Mouse (Mus musculus): ENCODE results near the gene C530025M09Rik.

DNA sequence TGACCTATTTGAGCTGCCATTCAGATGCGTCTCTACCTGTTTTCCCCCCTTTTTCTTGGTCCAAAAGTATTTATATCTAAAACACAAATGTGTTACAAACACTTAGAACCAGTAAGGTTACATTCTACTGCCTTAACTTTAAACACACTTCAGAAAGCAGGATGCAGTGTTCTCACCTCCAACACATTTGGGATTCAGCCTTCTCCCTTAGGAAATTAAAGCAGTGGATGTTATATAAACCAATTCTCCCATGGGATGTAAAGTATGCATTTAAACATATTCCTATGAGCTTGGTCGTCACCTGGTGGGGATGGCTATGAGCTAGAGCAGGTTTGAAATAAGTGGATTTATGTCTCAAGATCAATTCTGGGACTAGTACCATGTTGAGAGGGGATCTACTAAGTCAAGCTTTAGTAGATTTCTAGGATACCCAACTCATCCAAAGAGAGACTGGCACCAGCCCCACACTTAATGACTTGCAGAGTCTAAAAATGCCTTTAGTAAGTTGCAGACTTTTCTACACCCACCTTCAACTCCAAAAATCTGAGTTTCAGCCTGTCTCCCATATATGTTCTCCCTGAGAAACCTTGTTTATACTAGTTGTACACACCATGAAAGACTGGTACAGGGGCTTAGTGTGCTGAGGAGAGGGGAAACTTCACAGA lies 5.6 kb upstream of the C530025M09Rik start:
- no peak for TF ChIP-seq CTCF (conservative IDR thresholded peaks at IDR 0.05; ENCODE audit: low read length)
- no peak for TF ChIP-seq NANOG (IDR thresholded peaks at IDR 0.05; ENCODE audit: borderline replicate concordance, low read length)
- TF ChIP-seq POU5F1 (IDR thresholded peaks at IDR 0.05; ENCODE audit: borderline replicate concordance, low read length), result no peak
